Mouse (Mus musculus): ENCODE results near the gene Tubgcp4. TPM values are rescaled to one million over a fixed set of nuclear protein-coding genes. Genes with fewer than 3 reads are reported as not detected.
A peak's percentile ranks its signal among the peaks of the same experiment; 100 is the strongest.

The Tubgcp4 gene
- total RNA-seq, 2 experiments from 2014 or later, result 9.0 to 15.3 TPM

DNA sequence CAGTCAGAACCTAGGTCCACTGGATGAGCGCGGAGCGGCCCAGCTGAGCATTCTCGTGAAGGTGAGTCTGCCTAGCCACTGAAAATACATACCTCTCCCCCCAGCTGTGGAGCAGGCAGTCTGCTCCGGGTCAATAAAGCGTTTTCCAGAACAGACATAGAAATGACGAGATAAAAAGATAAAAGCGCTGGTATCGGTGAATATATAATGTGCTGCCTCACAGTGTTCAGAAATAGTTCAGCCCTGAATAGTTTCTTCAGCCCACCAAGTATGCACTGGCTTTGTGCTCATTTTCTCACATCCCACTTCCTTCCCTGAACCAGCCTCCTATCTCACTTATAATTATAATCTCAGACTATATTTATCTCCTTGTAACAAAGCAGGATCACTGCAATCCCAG is 25.0 kb downstream of the Tubgcp4 start:
- no peak for DNase-seq (ENCODE audit: low spot score)

DNA sequence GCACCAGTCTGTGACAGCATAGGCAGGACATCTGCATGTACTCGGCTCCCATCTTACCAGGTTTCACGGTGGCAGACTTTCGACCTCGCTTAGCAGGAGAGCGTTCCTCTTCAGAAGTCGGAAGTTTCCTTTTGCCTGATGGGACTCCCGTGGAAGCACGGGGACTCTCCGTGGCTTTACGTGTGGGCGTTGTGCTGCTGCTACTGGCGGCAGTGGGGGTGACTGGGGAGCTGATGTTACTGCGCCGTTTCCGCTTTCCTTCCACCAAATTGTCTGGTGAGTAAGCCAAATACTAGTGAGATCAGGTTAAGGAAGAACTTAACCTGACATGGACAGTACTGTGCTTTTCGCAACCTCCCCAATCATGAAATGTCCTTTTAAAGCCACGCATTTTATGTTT is 33.8 kb downstream of the Tubgcp4 start:
- no peak for DNase-seq (ENCODE audit: low spot score)

DNA sequence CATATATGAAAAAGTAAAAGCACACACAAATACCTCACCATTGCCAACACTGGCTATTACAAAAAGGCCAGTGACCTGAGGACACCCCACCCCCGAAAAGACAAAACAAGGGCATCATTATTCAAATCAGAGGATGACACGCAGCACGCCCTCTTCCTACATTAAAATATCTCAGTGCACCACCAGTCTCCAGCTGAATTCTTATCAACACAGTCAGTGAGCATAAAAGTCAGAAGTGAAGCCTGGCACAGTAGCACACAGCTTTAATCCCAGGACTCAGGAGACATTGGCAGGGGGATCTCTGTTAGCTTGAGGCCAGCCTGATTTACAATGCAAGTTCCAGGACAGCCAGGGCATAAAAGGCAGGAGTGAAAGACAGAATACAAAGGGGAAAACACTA is 36.1 kb downstream of the Tubgcp4 start:
- DNase-seq (ENCODE audit: low spot score), result no peak

DNA sequence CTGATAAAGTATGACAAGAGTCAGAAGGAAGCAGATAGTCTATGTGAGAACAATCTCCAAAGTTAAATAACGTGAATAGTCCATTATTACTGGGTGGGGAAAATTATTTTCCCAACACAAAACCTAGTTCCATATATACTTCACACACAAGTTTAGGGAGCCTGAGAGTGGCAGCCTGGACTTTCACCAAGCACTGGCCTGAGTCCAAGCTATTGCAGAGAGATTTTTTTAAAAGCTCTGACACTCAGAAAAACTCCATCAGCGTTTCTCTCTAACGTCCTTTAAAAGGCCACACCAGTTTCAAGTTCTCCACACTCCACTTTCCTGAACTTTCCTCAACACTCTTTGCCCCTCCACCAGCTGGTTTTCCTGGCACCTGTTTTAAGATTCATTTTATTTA is 44.0 kb downstream of the Tubgcp4 start:
- no peak for DNase-seq (ENCODE audit: low spot score)

DNA sequence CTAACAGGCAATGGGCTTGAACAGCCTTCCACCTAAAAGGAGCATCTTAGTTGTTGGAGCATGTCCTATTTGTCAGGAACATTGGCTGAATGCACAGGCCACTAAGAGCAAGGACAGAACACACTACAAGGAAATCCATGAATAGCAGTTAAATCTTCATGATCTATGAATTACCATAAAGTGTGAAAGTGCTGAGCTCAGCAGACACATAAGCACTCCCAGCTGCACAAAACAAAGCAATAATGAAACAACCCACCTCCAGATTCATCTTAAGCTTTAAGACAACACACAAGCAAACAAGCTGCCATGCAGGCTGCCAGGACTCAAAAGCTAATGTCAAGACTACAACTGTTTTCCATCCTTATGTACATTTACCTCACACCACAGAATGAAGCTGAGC is 48.7 kb downstream of the Tubgcp4 start:
- DNase-seq (ENCODE audit: low spot score), result no peak

DNA sequence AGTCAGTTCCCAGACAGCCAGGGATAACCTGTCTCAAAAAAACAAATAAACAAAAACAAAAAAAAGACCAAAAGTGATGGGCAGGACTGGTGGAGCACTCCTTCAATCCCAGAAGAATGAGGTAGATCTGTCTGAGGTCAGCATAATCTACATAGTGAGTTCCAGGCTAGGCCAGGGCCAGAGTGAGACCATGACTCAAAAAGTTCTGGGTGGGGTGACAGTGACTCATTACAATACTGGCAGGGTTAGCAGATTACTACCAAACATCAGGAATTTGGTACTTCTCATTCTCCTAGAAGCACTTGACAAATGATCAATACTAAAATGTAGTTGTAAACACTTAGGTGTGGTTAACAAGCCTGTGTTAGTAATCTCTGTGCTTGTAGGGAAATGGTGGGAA is 49.5 kb downstream of the Tubgcp4 start:
- peak; percentile 4 for DNase-seq (ENCODE audit: low spot score)

DNA sequence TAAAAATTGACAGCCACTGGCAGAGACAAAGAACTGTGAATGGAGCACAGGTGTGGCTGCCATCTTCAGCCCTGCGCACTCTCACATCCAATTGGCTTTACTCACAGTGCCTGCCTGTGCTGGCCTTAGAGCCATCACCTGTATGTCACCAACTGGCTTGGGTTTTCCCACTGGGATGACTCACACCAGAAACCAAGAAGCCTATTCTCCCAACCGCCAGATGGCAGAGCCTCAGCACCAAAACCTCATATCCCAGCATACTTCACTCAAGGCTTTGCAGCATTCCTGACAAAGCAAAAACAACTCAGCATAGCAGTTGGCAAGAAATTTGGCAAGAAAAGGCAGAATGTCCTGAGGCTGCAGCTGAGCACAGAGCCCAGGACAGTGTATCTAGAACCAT is 52.6 kb downstream of the Tubgcp4 start:
- DNase-seq (ENCODE audit: low spot score), result no peak

DNA sequence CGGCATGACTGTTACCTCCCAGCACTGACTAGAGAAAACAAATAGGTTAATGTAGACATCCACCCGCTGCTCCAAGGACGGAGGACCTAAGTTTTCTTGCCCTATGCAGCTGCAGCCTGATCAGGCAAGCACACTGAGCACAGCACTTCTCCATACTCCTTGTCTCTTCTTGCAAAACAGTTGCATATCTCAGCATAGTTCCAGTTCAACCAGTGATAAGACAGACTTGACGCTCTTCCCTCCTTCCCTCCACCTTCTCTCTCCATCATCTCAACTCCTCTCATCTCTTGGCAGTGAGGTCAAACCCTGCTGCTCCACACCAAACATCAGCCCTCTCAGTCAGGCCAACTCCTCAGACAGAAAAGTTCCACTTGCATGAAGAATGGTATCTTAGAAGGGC is 57.7 kb downstream of the Tubgcp4 start:
- DNase-seq (ENCODE audit: low spot score), result no peak

DNA sequence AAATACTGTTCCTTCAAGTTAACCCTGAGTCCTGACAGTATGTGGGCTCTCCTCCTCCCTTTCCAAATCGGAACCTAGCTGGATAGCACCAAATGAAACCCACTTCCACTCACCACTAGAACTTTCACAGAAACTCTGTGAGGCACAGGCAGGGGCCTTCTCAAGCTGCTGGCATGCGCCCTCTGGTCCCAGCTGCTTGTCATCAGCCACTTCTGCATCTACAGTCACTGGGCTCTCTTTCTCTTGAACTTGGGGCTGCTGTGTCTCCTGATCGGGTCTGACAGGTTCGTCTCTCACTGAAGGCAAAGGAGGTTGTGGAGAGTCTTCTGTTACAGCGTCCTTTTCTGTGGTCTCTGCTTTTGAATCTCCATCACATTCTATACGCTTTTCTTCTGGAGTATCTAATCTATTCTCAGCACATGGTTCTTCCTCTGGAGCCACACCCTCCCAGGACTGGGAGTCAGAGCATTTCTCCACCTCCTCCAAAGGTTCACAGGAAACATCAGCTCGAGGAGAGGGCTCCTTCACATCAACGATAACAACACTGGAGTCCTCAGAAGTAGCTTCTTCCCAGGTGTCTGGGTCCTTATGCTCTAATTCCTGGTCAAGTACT is 65.1 kb downstream of the Tubgcp4 start:
- DNase-seq (ENCODE audit: low spot score), result no peak

DNA sequence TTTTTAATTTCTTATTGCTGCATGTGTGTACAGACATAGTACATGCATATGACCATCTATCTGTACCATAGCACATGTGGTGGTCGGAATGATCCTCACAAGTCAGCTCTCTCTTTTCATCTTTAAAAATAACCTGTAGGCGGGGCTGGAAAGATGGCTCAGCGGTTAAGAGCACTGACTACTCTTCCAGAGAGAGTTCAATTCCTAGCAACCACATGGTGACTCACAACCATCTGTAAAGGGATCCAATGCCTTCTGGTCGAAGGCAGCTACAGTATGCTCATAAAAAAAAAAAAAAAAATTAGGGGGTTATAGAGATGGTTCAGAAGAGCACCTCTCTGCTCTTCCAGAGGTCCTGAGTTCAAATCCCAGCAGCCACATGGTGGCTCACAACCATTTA is 69.0 kb downstream of the Tubgcp4 start:
- DNase-seq (ENCODE audit: low spot score), result no peak

DNA sequence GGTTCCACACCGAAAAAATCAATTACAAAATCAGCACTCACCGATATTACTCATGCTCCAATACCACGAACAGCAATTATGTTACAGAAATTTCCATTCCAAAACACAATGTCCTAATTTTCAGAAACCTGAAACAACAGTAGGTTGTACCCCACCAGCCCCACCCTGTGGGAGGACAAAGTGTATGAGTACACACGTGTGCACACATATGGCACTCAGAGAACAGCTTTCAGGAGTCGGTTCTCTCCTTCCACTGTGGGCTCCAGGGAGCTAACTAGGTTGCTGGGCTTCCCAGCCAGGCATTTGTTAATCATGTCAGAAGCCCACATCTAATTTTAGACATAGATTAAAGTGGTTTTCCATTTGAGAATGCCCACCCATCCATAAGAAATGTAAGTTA is 73.6 kb downstream of the Tubgcp4 start:
- DNase-seq (ENCODE audit: low spot score), result no peak

Other genes with a start within 250 kb of the Tubgcp4 start
- gene Ubr1, start 199.9 kb upstream of the Tubgcp4 start, total RNA-seq (2021), result 10 to 100 TPM; 25.7 to 26.3 TPM
- gene Tmem62, start 193.6 kb upstream of the Tubgcp4 start, total RNA-seq (2021), result 1 to 10 TPM; 3.0 to 4.2 TPM
- 10 to 100 TPM; 32.8 to 37.9 TPM for gene Ccndbp1, start 162.3 kb upstream of the Tubgcp4 start, total RNA-seq (2021)
- gene Epb42, start 133.6 kb upstream of the Tubgcp4 start, total RNA-seq (2021), result not detected
- under 1 TPM; 0.14 to 0.33 TPM for gene Tgm5, start 84.8 kb upstream of the Tubgcp4 start, total RNA-seq (2021)
- gene Tgm7, start 60.9 kb upstream of the Tubgcp4 start, total RNA-seq (2021), result not detected
- 10 to 100 TPM; 14.0 to 16.4 TPM for gene Adal, start 30.2 kb upstream of the Tubgcp4 start, total RNA-seq (2021)
- gene Lcmt2, start 30.0 kb upstream of the Tubgcp4 start, total RNA-seq (2021), result 1 to 10 TPM; 3.1 to 3.3 TPM
- 1 to 10 TPM; 4.1 to 4.6 TPM for gene Zscan29, start 471 bp downstream of the Tubgcp4 start, total RNA-seq (2021)
- 10 to 100 TPM; 17.3 to 22.7 TPM for gene Trp53bp1, start 100.8 kb downstream of the Tubgcp4 start, total RNA-seq (2021)
- gene Map1a, start 118.9 kb downstream of the Tubgcp4 start, total RNA-seq (2021), result 10 to 100 TPM in 1 of 2 experiments, 1 to 10 TPM in 1; 4.7 to 13.4 TPM
- 100 to 1,000 TPM; 107 to 127 TPM for gene Ppip5k1, start 184.7 kb downstream of the Tubgcp4 start, total RNA-seq (2021)
- not detected for gene Ckmt1, start 187.1 kb downstream of the Tubgcp4 start, total RNA-seq (2021)
- gene Strc, start 216.5 kb downstream of the Tubgcp4 start, total RNA-seq (2021), result under 1 TPM in 1 of 2 experiments, not detected in 1; 0.09 TPM
- gene Pdia3, start 243.1 kb downstream of the Tubgcp4 start, total RNA-seq (2021), result 10 to 100 TPM; 28.3 to 39.1 TPM
- 1 to 10 TPM; 1.7 to 1.8 TPM for gene Catsper2, start 243.1 kb downstream of the Tubgcp4 start, total RNA-seq (2021)

Data from gastrocnemius, adult 18-20 months (tissue).